Mouse (Mus musculus): Measurements from ENCODE around the gene Frrs1l.

- no peak for TF ChIP-seq CTCF (IDR thresholded peaks at IDR 0.05; ENCODE audit: low read depth, low read length)
- TF ChIP-seq POLR2A (IDR thresholded peaks at IDR 0.05; ENCODE audit: borderline replicate concordance, low read depth, low read length): no peak
Measured at GRCm38 (mm10) chr4:56930312-56930711, 59.9 kb downstream of the Frrs1l start.
